Mouse (Mus musculus): ENCODE results near the gene Tgfbr3. TPM values are rescaled to one million over a fixed set of nuclear protein-coding genes. Genes with fewer than 3 reads are reported as not detected.
A peak's percentile ranks its signal among the peaks of the same experiment; 100 is the strongest.

Gene Tgfbr3
- total RNA-seq, 2 experiments from 2014 or later: 1.7 to 5.6 TPM

GRCm38 (mm10) chr5:107151320-107151719 is 138.1 kb downstream of the Tgfbr3 start:
- no peak for ATAC-seq (replicated peaks; ENCODE audit: poor library complexity)

- peak; percentile 54 for ATAC-seq (replicated peaks; ENCODE audit: poor library complexity)
Observed at GRCm38 (mm10) chr5:107150555-107151312, 138.7 kb downstream of the Tgfbr3 start.

GRCm38 (mm10) chr5:107147951-107148766 is 141.3 kb downstream of the Tgfbr3 start:
- peak; percentile 82 for ATAC-seq (replicated peaks; ENCODE audit: poor library complexity)

GRCm38 (mm10) chr5:107147413-107147812 is 142.0 kb downstream of the Tgfbr3 start:
- no peak for ATAC-seq (replicated peaks; ENCODE audit: poor library complexity)

GRCm38 (mm10) chr5:107146111-107146616 is 143.3 kb downstream of the Tgfbr3 start:
- ATAC-seq (replicated peaks; ENCODE audit: poor library complexity): no peak

GRCm38 (mm10) chr5:107145125-107145524 is 144.3 kb downstream of the Tgfbr3 start:
- no peak for ATAC-seq (replicated peaks; ENCODE audit: poor library complexity)

GRCm38 (mm10) chr5:107144263-107144843 is 145.1 kb downstream of the Tgfbr3 start:
- no peak for ATAC-seq (replicated peaks; ENCODE audit: poor library complexity)

GRCm38 (mm10) chr5:107143406-107143805 is 146.0 kb downstream of the Tgfbr3 start:
- ATAC-seq (replicated peaks; ENCODE audit: poor library complexity): no peak

- ATAC-seq (replicated peaks; ENCODE audit: poor library complexity): peak; percentile 87
Observed at GRCm38 (mm10) chr5:107142791-107143190, 146.6 kb downstream of the Tgfbr3 start.

GRCm38 (mm10) chr5:107141375-107141774 is 148.1 kb downstream of the Tgfbr3 start:
- ATAC-seq (replicated peaks; ENCODE audit: poor library complexity): no peak

GRCm38 (mm10) chr5:107139800-107140651 is 149.4 kb downstream of the Tgfbr3 start:
- no peak for ATAC-seq (replicated peaks; ENCODE audit: poor library complexity)

- ATAC-seq (replicated peaks; ENCODE audit: poor library complexity): 0 out of 2 replicates have a peak, but pooled peaks have one; percentile 12
Observed at GRCm38 (mm10) chr5:107133336-107133735, 156.1 kb downstream of the Tgfbr3 start.

- ATAC-seq (replicated peaks; ENCODE audit: poor library complexity): no peak
Observed at GRCm38 (mm10) chr5:107132231-107132630, 157.2 kb downstream of the Tgfbr3 start.

GRCm38 (mm10) chr5:107129304-107129703 is 160.1 kb downstream of the Tgfbr3 start:
- ATAC-seq (replicated peaks; ENCODE audit: poor library complexity): no peak

- ATAC-seq (replicated peaks; ENCODE audit: poor library complexity): no peak
Observed at GRCm38 (mm10) chr5:107126561-107126960, 162.9 kb downstream of the Tgfbr3 start.

GRCm38 (mm10) chr5:107125131-107125530 is 164.3 kb downstream of the Tgfbr3 start:
- no peak for ATAC-seq (replicated peaks; ENCODE audit: poor library complexity)

GRCm38 (mm10) chr5:107124531-107124930 is 164.9 kb downstream of the Tgfbr3 start:
- no peak for ATAC-seq (replicated peaks; ENCODE audit: poor library complexity)

- no peak for ATAC-seq (replicated peaks; ENCODE audit: poor library complexity)
Observed at GRCm38 (mm10) chr5:107122622-107123021, 166.8 kb downstream of the Tgfbr3 start.

GRCm38 (mm10) chr5:107121086-107121485 is 168.3 kb downstream of the Tgfbr3 start:
- ATAC-seq (replicated peaks; ENCODE audit: poor library complexity): peak; percentile 80

GRCm38 (mm10) chr5:107120624-107121023 is 168.8 kb downstream of the Tgfbr3 start:
- ATAC-seq (replicated peaks; ENCODE audit: poor library complexity): peak; percentile 80
